ENCODE assay signal across 8 mouse cellular contexts in the genomic region with DNA sequence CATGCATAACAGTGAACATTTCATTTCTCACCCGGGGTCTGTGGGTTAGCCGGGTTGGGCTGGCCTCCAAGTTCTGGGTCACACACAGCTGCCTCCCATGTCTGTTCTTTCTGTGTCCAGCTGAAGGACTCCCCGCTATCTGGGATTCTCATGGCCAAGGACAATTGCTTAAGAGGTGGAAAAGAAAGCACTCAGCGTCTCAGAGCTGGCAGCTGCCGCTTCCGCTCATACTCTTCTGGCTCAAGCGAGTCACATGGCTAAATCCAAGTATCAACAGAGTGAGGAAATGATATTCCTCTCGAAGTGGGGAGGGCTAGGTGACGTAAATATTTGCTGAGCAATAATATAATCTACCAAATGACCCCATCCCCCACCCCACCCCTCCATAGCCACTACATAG. TPM values are rescaled to one million over a fixed set of nuclear protein-coding genes. Genes with fewer than 3 reads are reported as not detected.
A peak's percentile ranks its signal among the peaks of the same experiment; 100 is the strongest.
DNase-seq lines count a peak whose midpoint lies in the region; ATAC-seq and TF ChIP-seq lines count a peak whose summit lies in the region.

No protein-coding gene starts in this region.

- no peaks in the 10 kb centered on the region for H3K27me3 ChIP-seq in heart, adult 2 months (ENCODE audit: control insufficient read depth, insufficient read depth, low read length)
- H3K27me3 ChIP-seq in kidney, postnatal 0 days (ENCODE audit: insufficient read depth, low read length): no peaks in the 10 kb centered on the region

- H3K9ac ChIP-seq in heart, adult 2 months (ENCODE audit: low read depth, low read length): no peak overlapping the region
- no peak overlapping the region for H3K9ac ChIP-seq in kidney, postnatal 0 days (ENCODE audit: low read depth, low read length)

- TF ChIP-seq CTCF in heart, adult 2 months (IDR thresholded peaks at IDR 0.05): no peak
- TF ChIP-seq CTCF in kidney, postnatal 0 days (IDR thresholded peaks at IDR 0.05; ENCODE audit: low read depth): no peak

- H3K27ac ChIP-seq in heart, adult 2 months: peak overlapping the region; percentile 83
- no peak overlapping the region; the same call in 1 of the 2 replicates for H3K27ac ChIP-seq in kidney, postnatal 0 days

- H3K4me2 ChIP-seq in kidney, postnatal 0 days (ENCODE audit: low read length): no peak overlapping the region

- TF ChIP-seq POLR2A in heart, adult 2 months (IDR thresholded peaks at IDR 0.05; ENCODE audit: insufficient read depth, low read depth, low read length): peak; percentile 40; the same call in 1 of the 2 replicates

- 0 out of 2 replicates have a peak overlapping the region, but pooled peaks have one; percentile 6 for H3K4me3 ChIP-seq in heart, adult 2 months
- H3K4me3 ChIP-seq in kidney, postnatal 0 days (replicated peaks; ENCODE audit: low read depth, low read length): no peak overlapping the region

- DNase-seq in 3T3-L1 (ENCODE audit: low read depth, low spot score): peak; percentile 89
- peak; percentile 84 to 92 for DNase-seq in adrenal gland, adult (ENCODE audit: inconsistent age in 2 of 2, low spot score in 1 of 2)
- peak; percentile 79 to 89 for DNase-seq in heart, adult 2 months
- DNase-seq in kidney, postnatal 0 days (ENCODE audit: low spot score): peak; percentile 77
- DNase-seq in lung, postnatal 4 days: peak; percentile 79 to 91
- DNase-seq in left cerebral cortex, adult 18-20 months (ENCODE audit: low spot score in 2 of 2): no peak
- no peak for DNase-seq in embryo, embryonic 9.5 days (ENCODE audit: extremely low spot score)
- DNase-seq in left cerebral cortex, postnatal 36 days (ENCODE audit: low spot score in 2 of 2): no peak

- no peaks in the 10 kb centered on the region for H3K9me3 ChIP-seq in kidney, postnatal 0 days (replicated peaks; ENCODE audit: low read length)

- peaks cover 16% of the 10 kb centered on the region for H3K4me1 ChIP-seq in heart, adult 2 months (ENCODE audit: control insufficient read depth, insufficient read depth, low read length)
- peaks cover 7% of the 10 kb centered on the region for H3K4me1 ChIP-seq in kidney, postnatal 0 days (replicated peaks; ENCODE audit: insufficient read depth, low read length)

- 4% methylated on average over 9 of the region's 9 CpGs for WGBS in heart, adult 2 months
- 50% methylated on average over 9 of the region's 9 CpGs for WGBS in kidney, postnatal 0 days

- ATAC-seq in kidney, postnatal 0 days (replicated peaks; ENCODE audit: low FRiP score, low read depth): no peak; the same call in 1 of the 2 replicates

- peak; percentile 95 for TF ChIP-seq EP300 in heart, adult 2 months (IDR thresholded peaks at IDR 0.05; ENCODE audit: insufficient read depth, low read depth, low read length)

- peaks cover 9% of the 10 kb centered on the region for H3K36me3 ChIP-seq in heart, adult 2 months (ENCODE audit: control insufficient read depth, insufficient read depth, low read length)
- no peaks in the 10 kb centered on the region for H3K36me3 ChIP-seq in kidney, postnatal 0 days (ENCODE audit: insufficient read depth, low read length)

- intact Hi-C loops in heart, adult 2 months (cut with DNase I): no loop called here
- intact Hi-C loops in left cerebral cortex, postnatal 36 days (cut with DNase I): no loop called here

- H3K79me2 ChIP-seq in heart, adult 2 months (replicated peaks; ENCODE audit: control insufficient read depth, insufficient read depth, low read length): no peaks in the 10 kb centered on the region

RNA-seq across cellular contexts. Expression of gene Top1, which starts 25.9 kb away (rescaled TPM):
- 10 to 100 TPM; 44.1 to 46.8 TPM for total RNA-seq in heart, adult 2 months (2021)
- polyA plus RNA-seq in heart, adult 2 months (2012; rRNA removed): 5.6 and 6.9 TPM in 2 replicates
- polyA plus RNA-seq in kidney, postnatal 0 days (2015; fragmentation: Nextera tagmentation; extraction: Ambion mirVana): 56.2 and 58.2 TPM in 2 replicates
- 10 to 100 TPM; 75.2 to 78.7 TPM for total RNA-seq in left cerebral cortex, adult 18-20 months (2021)
- total RNA-seq in left cerebral cortex, postnatal 36 days (2021): 10 to 100 TPM; 66.5 to 87.4 TPM

Comparison
In these comparisons a context has a peak if more than half of its experiments do, and no peak if none do; other contexts are left out.
1. DNase-seq: peak in 3T3-L1 (single experiment), adrenal gland, adult (2 of 2), heart, adult 2 months (2 of 2), kidney, postnatal 0 days (single experiment) and lung, postnatal 4 days (2 of 2); none in left cerebral cortex, adult 18-20 months (0 of 2), embryo, embryonic 9.5 days (single experiment) and left cerebral cortex, postnatal 36 days (0 of 2).